Mouse (Mus musculus): ENCODE measurements around the gene Mcpt1. TPM values are rescaled to one million over a fixed set of nuclear protein-coding genes. Genes with fewer than 3 reads are reported as not detected.
"Not testable (repeated sequence)": the region's sequence is repeated elsewhere in the genome, so short reads cannot be mapped to it uniquely, and the experiment has no call there.

Gene Mcpt1
- polyA plus RNA-seq, 1 experiment = 11.6 TPM

DNA sequence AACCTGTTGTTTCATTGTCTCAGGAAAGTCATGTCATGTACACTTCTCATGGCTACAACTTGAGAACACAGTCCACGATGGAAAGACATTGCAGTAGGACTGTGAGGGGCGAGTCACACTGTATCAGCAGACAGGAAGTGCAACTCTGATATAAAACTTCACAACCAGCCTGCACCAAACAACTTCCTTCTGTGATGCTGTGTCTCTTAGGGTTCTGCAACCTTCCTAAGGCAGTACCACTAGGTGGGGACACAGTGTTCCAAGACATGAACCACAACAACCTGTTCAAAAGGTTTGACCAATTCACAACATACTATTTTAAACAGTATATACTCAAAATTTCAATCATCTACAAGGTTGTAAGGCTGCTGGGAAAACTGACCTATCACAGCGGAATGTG, 37.6 kb downstream of the Mcpt1 start:
- WGBS = 62% methylated on average over 3 of the region's 3 CpGs
- no peak for TF ChIP-seq CTCF (IDR thresholded peaks at IDR 0.05; ENCODE audit: extremely low read depth, insufficient read length, insufficient replicate concordance, low read depth, low read length)
- TF ChIP-seq POLR2A (IDR thresholded peaks at IDR 0.05; ENCODE audit: low read depth, low read length) = no peak
- Histone ChIP-seq H3K4me1 (ENCODE audit: control insufficient read depth, insufficient read depth, insufficient read length, low read length) (no peaks in the 10 kb centered on the region), H3K27me3 (ENCODE audit: control insufficient read depth, insufficient read depth, low read length) (no peaks in the 10 kb centered on the region), H3K4me3 (ENCODE audit: low read depth, low read length) (no peak overlapping the region), H3K27ac (ENCODE audit: insufficient read depth, low read depth, low read length) (no peak overlapping the region), H3K36me3 (ENCODE audit: control insufficient read depth, insufficient read depth, low read length) (no peaks in the 10 kb centered on the region)

DNA sequence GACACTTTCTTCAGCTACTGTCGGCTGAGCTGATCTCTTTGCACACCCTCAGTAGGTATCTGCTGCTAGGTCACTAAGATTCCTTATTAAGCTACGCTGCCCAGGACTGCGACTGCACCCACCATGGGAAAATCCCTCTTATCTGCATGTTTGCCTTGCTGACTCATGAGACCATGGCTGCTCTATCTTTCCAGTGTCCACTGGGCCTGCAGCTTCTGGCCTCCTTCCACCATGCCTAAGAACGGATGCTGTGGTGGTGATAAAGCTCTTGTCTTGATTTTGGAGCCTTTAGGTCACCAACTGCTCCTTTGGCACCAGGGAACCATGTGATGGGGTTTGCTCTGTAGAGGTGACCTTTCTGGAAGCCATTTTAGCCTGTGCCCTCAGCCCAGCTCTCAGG, 40.0 kb downstream of the Mcpt1 start:
- Histone ChIP-seq H3K36me3 (ENCODE audit: control insufficient read depth, insufficient read depth, low read length) (no peaks in the 10 kb centered on the region), H3K27me3 (ENCODE audit: control insufficient read depth, insufficient read depth, low read length) (no peaks in the 10 kb centered on the region), H3K4me1 (ENCODE audit: control insufficient read depth, insufficient read depth, insufficient read length, low read length) (no peaks in the 10 kb centered on the region), H3K4me3 (ENCODE audit: low read depth, low read length) (no peak overlapping the region), H3K27ac (ENCODE audit: insufficient read depth, low read depth, low read length) (no peak overlapping the region)
- TF ChIP-seq CTCF (IDR thresholded peaks at IDR 0.05; ENCODE audit: extremely low read depth, insufficient read length, insufficient replicate concordance, low read depth, low read length) = no peak
- TF ChIP-seq POLR2A (IDR thresholded peaks at IDR 0.05; ENCODE audit: low read depth, low read length) = no peak
- WGBS = 43% methylated on average over 4 of the region's 4 CpGs

DNA sequence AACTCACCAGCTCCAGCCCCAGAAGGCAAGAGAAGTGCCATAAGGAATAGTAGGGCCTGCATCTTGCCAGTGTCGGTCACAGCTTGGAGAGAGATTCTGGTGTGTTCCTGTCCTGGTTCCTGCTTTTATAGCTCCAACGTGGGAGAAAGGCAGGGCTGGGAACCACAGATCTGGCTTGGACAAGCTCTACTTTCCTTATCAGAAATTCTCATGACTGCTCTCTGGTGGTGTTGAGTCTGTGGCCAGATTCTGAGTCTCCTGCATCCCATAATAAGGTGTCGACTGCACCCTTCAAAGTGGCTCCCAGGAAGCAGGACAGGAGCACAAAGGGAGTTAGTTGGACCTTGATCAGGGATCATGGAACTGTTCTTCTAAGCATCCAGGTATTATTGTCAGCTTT, 44.4 kb downstream of the Mcpt1 start, which contains the start of gene Mcpt4:
Mcpt4 (minus strand) TSS at position 101 of the 400 bp plus-strand sequence.
- not testable (repeated sequence) for H3K27me3 ChIP-seq (ENCODE audit: control insufficient read depth, insufficient read depth, low read length); H3K27ac ChIP-seq (ENCODE audit: insufficient read depth, low read depth, low read length); H3K4me3 ChIP-seq (ENCODE audit: low read depth, low read length); H3K36me3 ChIP-seq (ENCODE audit: control insufficient read depth, insufficient read depth, low read length); H3K4me1 ChIP-seq (ENCODE audit: control insufficient read depth, insufficient read depth, insufficient read length, low read length)
- 46% methylated on average over 3 of the region's 3 CpGs for WGBS

Other genes starting within 250 kb of the Mcpt1 start
- gene Adcy4, start 233.9 kb upstream of the Mcpt1 start, polyA plus RNA-seq (2012; rRNA removed) = 3.3 and 6.1 TPM in 2 replicates
- gene Ripk3, start 229.1 kb upstream of the Mcpt1 start, polyA plus RNA-seq (2012; rRNA removed) = 24.7 and 42.1 TPM in 2 replicates
- gene Nfatc4, start 194.8 kb upstream of the Mcpt1 start, polyA plus RNA-seq (2012; rRNA removed) = 5.8 and 7.6 TPM in 2 replicates
- 1.4 and 1.8 TPM in 2 replicates for gene Nynrin, start 164.0 kb upstream of the Mcpt1 start, polyA plus RNA-seq (2012; rRNA removed)
- gene Cbln3, start 133.6 kb upstream of the Mcpt1 start, polyA plus RNA-seq (2012; rRNA removed) = 0.56 and 0.61 TPM in 2 replicates
- gene Khnyn, start 133.0 kb upstream of the Mcpt1 start, polyA plus RNA-seq (2012; rRNA removed) = 12.6 and 32.7 TPM in 2 replicates
- gene Sdr39u1, start 117.7 kb upstream of the Mcpt1 start, polyA plus RNA-seq (2012; rRNA removed) = 17.8 and 34.0 TPM in 2 replicates
- gene Cma1, start 73.3 kb upstream of the Mcpt1 start, polyA plus RNA-seq (2012; rRNA removed) = 0.60 TPM in 1 of 2 replicates, not detected in the other
- 0.86 TPM in 1 of 2 replicates, not detected in the other for gene Cma2, start 67.0 kb upstream of the Mcpt1 start, polyA plus RNA-seq (2012; rRNA removed)
- gene Mcpt9, start 12.5 kb downstream of the Mcpt1 start, polyA plus RNA-seq (2012; rRNA removed) = not detected in 2 replicates
- gene Mcpt2, start 24.1 kb downstream of the Mcpt1 start, polyA plus RNA-seq (2012; rRNA removed) = 0.93 and 1.7 TPM in 2 replicates
- gene Mcpt4, start 44.3 kb downstream of the Mcpt1 start, polyA plus RNA-seq (2012; rRNA removed) = 0.14 and 0.34 TPM in 2 replicates
- not detected in 2 replicates for gene Mcpt8, start 67.3 kb downstream of the Mcpt1 start, polyA plus RNA-seq (2012; rRNA removed)
- 0.25 TPM in 1 of 2 replicates, not detected in the other for gene Ctsg, start 84.6 kb downstream of the Mcpt1 start, polyA plus RNA-seq (2012; rRNA removed)
- gene Gzme, start 102.7 kb downstream of the Mcpt1 start, polyA plus RNA-seq (2012; rRNA removed) = not detected in 2 replicates
- not detected in 2 replicates for gene Gzmd, start 114.6 kb downstream of the Mcpt1 start, polyA plus RNA-seq (2012; rRNA removed)
- gene Gzmg, start 141.6 kb downstream of the Mcpt1 start, polyA plus RNA-seq (2012; rRNA removed) = not detected in 2 replicates
- not detected in 2 replicates for gene Gzmn, start 156.6 kb downstream of the Mcpt1 start, polyA plus RNA-seq (2012; rRNA removed)
- gene Gzmf, start 193.4 kb downstream of the Mcpt1 start, polyA plus RNA-seq (2012; rRNA removed) = not detected in 2 replicates
- gene Gzmc, start 216.7 kb downstream of the Mcpt1 start, polyA plus RNA-seq (2012; rRNA removed) = not detected in 2 replicates
- gene Gzmb, start 244.3 kb downstream of the Mcpt1 start, polyA plus RNA-seq (2012; rRNA removed) = 11.1 and 12.3 TPM in 2 replicates

Data from small intestine, adult 2 months (tissue).